Mouse (Mus musculus): ENCODE data around the gene Pmepa1.

GRCm38 (mm10) chr2:173238522-173238921 is 37.8 kb downstream of the Pmepa1 start:
- TF ChIP-seq CTCF (IDR thresholded peaks at IDR 0.05; ENCODE audit: low read depth, low read length) (no peak), POLR2A (IDR thresholded peaks at IDR 0.05; ENCODE audit: extremely low read depth, insufficient read depth, low read length) (no peak)

Measured in liver, adult 2 months (tissue).